Mouse (Mus musculus) C2C12 (cell line): ENCODE results near the gene Gm5849.

Source experiments
- CTCF ChIP-seq: IDR thresholded peaks from one replicate; pipeline ENCODE4 v1.5.1; 2011; ENCODE audit not compliant: control insufficient read depth, insufficient read depth, insufficient read length
- MAX ChIP-seq: IDR thresholded peaks from one replicate; pipeline ENCODE4 v1.6.1; 2011; ENCODE audit warnings: mild to moderate bottlenecking, control low read depth
- MYOG ChIP-seq: IDR thresholded peaks from one replicate; pipeline ENCODE4 v1.6.1; 2011; ENCODE audit not compliant: control insufficient read depth, insufficient read length; ENCODE audit errors: extremely low read depth

DNA sequence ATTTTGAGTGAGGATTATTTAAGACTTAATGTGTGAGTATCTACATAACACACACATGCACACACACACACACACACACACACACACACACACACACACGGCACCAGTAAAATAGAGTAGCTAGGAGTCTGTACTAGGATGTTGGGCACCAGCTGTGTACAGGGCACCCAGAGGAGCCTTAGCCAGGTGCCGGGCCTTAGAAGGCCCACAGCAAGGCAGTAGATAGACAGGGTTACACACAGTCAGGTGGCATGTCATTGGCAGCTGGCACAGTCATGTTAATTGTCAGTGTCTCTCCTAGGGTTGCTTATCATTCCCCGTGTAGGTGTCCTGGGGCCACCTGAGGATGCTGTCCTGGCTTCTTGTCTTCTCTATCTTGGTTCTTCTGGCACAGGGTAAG is 51.1 kb downstream of the Gm5849 start, which contains the start of gene Pglyrp4:
- TF ChIP-seq CTCF (no peak), MYOG (no peak), MAX (no peak)
